Mouse (Mus musculus) cerebellum, postnatal 36 days (tissue): ENCODE results near the gene Rexo4.

Source experiments
- DNase-seq, 2 experiments: peaks; one replicate each; pipeline ENCODE4 v3.0.0; 2021 to 2022; ENCODE audit warnings: mixed read lengths in 2 of 2

Rexo4 gene

DNA sequence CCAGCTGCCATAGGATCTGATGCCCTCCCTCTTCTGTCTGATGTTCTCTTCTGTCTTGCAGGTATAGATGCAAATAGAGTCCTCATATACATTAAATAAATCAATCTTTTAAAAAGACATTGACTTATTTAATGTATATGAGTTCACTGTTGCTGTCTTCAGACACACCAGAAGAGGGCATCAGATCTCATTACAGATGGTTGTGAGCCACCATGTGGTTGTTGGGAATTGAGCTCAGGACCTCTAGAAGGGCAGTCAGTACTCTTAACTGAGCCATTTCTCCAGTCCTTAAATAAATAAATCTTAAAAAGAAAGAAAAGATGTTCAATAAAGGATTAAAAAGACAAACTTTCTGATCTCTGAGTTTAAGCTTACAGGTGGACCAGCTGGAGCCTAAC is 54.8 kb downstream of the Rexo4 start:
- DNase-seq, result no peak

GRCm38 (mm10) chr2:26908710-26909386 is 55.3 kb downstream of the Rexo4 start:
- no peak for DNase-seq

DNA sequence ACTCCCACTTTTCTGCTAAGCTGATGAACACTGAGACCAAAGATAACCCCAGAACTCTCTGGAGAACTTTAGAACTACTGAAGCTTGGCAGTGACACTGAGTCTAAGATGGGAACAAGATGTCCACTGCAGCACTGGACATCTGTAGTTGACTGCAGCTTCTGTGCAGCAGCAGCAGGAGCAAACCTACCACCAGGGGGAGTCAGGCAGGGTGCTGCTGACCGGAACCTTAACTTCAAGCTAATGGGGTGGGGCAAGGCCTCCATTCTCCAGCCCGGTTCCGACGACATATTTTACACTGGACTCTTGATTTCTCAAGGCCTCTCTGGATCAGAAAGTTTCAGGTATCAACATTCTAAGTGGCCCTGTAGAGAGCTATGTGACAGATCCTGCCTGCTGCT is 57.1 kb downstream of the Rexo4 start:
- DNase-seq, result no peak

- DNase-seq, result no peak
Observed at GRCm38 (mm10) chr2:26906431-26906830, 57.8 kb downstream of the Rexo4 start.

- DNase-seq, result no peak
Observed at GRCm38 (mm10) chr2:26905936-26906335, 58.2 kb downstream of the Rexo4 start.
